In the genomic region with DNA sequence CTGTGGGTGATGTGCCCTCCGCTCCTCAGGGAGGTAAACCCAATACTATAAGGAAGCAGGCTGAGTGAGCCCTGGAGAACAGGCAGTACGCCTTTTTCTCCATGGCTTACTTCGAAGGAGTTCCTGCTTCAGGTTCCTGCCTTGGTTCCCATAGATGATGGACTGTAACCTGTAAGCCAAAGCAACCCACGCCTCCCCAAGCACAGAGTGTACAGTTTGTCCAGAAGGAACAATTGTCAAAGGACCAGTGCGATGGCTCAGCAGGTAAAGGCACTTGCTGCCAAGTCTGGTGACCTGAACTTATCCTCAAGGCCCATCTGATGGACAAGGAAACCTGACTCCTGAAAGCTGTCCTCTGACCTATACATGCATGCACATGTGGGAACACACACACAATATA, we compare ENCODE assay signal across 13 mouse cellular contexts. TPM values are rescaled to one million over a fixed set of nuclear protein-coding genes. Genes with fewer than 3 reads are reported as not detected.
"Had no signal": no experiment of that assay in that cellular context is flagged by ENCODE, and none has a peak within 500 bp of the region (broad histone marks: within the 10 kb centered on the region; RNA-seq: fewer than 3 reads in every experiment).

No protein-coding gene starts in this region.

- ATAC-seq: liver, embryonic 12.5 days; midbrain, embryonic 16.5 days had no signal

- DNase-seq: kidney, adult 9 months; kidney, postnatal 14 days; kidney, postnatal 4 days; liver; lung, adult 18-20 months; lung, postnatal 14 days; retina, postnatal 1 day; right cerebral cortex, postnatal 25 days; spleen, adult 18-20 months; thymus, postnatal 25 days had no signal

RNA-seq across cellular contexts. Expression of a gene that starts 18.7 kb away (rescaled TPM):
- total RNA-seq: monocyte, adult 5-6 weeks had no signal
